Mouse (Mus musculus): Measurements from ENCODE around the gene Atad5.
"Not testable (repeated sequence)": the region's sequence is repeated elsewhere in the genome, so short reads cannot be mapped to it uniquely, and the experiment has no call there.

The Atad5 gene

GRCm38 (mm10) chr11:80081786-80082319 lies 7.3 kb upstream of the Atad5 start:
- DNase-seq = no peak

- DNase-seq = no peak
These were observed 3.7 kb upstream of the Atad5 start for GRCm38 (mm10) chr11:80085356-80086055.

GRCm38 (mm10) chr11:80086844-80087243 lies 2.4 kb upstream of the Atad5 start:
- peak; percentile 86 for DNase-seq

- no peak for DNase-seq
These were observed 616 bp downstream of the Atad5 start for GRCm38 (mm10) chr11:80089817-80090214.

- DNase-seq = no peak
These were observed 1.5 kb downstream of the Atad5 start for GRCm38 (mm10) chr11:80090555-80091164.

- no peak for DNase-seq
These were observed 9.3 kb downstream of the Atad5 start for GRCm38 (mm10) chr11:80098444-80099056.

- DNase-seq = no peak
These were observed 12.1 kb downstream of the Atad5 start for GRCm38 (mm10) chr11:80101298-80101697.

GRCm38 (mm10) chr11:80104407-80104806 lies 15.2 kb downstream of the Atad5 start:
- no peak for DNase-seq

GRCm38 (mm10) chr11:80116411-80116810 lies 27.2 kb downstream of the Atad5 start:
- no peak for DNase-seq

- DNase-seq = no peak
These were observed 42.9 kb downstream of the Atad5 start for GRCm38 (mm10) chr11:80132050-80132449.

GRCm38 (mm10) chr11:80134744-80135143 lies 45.5 kb downstream of the Atad5 start:
- no peak for DNase-seq

- DNase-seq = no peak
These were observed 46.9 kb downstream of the Atad5 start for GRCm38 (mm10) chr11:80135954-80136683.

GRCm38 (mm10) chr11:80136786-80137185 lies 47.6 kb downstream of the Atad5 start:
- DNase-seq = peak; percentile 66

GRCm38 (mm10) chr11:80137773-80138172 lies 48.6 kb downstream of the Atad5 start:
- DNase-seq = no peak

- peak; percentile 79 for DNase-seq
These were observed 52.8 kb downstream of the Atad5 start, which contains the start of gene Tefm for GRCm38 (mm10) chr11:80141825-80142521. TSS of gene Tefm (minus strand) at chr11:80142175.

GRCm38 (mm10) chr11:80142872-80143271 lies 53.7 kb downstream of the Atad5 start:
- DNase-seq = no peak

- peak; percentile 64 for DNase-seq
These were observed 56.6 kb downstream of the Atad5 start for GRCm38 (mm10) chr11:80145787-80146275.

- DNase-seq = no peak
These were observed 58.5 kb downstream of the Atad5 start for GRCm38 (mm10) chr11:80147748-80148147.

GRCm38 (mm10) chr11:80148313-80148712 lies 59.1 kb downstream of the Atad5 start:
- DNase-seq = no peak

- DNase-seq = not testable (repeated sequence)
These were observed 59.8 kb downstream of the Atad5 start for GRCm38 (mm10) chr11:80148974-80149373.

- DNase-seq = no peak
These were observed 60.3 kb downstream of the Atad5 start for GRCm38 (mm10) chr11:80149412-80150023.

- DNase-seq = no peak
These were observed 61.4 kb downstream of the Atad5 start for GRCm38 (mm10) chr11:80150566-80150965.

Measured in layer of hippocampus, adult 9-11 months (tissue).